Mouse (Mus musculus): Measurements from ENCODE around the gene Fam178b. TPM values are rescaled to one million over a fixed set of nuclear protein-coding genes. Genes with fewer than 3 reads are reported as not detected.

Gene Fam178b
- polyA plus RNA-seq, 1 experiment from 2014 or later: not detected

Small RNA genes within 50 kb of the gene (microRNA-seq; reads per million reads assigned to microRNA genes)
- not detected for gene Gm24133

Other genes starting within 250 kb of the Fam178b start
- gene Lman2l, start 237.9 kb downstream of the Fam178b start, polyA plus RNA-seq (2014; fragmentation: Nextera tagmentation; extraction: Ambion mirVana): 46.2 and 49.3 TPM in 2 replicates
- gene Cnnm4, start 211.6 kb downstream of the Fam178b start, polyA plus RNA-seq (2014; fragmentation: Nextera tagmentation; extraction: Ambion mirVana): 8.8 and 9.8 TPM in 2 replicates
- gene Cnnm3, start 171.3 kb downstream of the Fam178b start, polyA plus RNA-seq (2014; fragmentation: Nextera tagmentation; extraction: Ambion mirVana): 5.4 and 9.4 TPM in 2 replicates
- 13.0 and 14.9 TPM in 2 replicates for gene Ankrd23, start 146.3 kb downstream of the Fam178b start, polyA plus RNA-seq (2014; fragmentation: Nextera tagmentation; extraction: Ambion mirVana)
- gene Gm42417, start 143.8 kb downstream of the Fam178b start, polyA plus RNA-seq (2014; fragmentation: Nextera tagmentation; extraction: Ambion mirVana): 0.32 and 0.62 TPM in 2 replicates
- gene Ankrd39, start 135.7 kb downstream of the Fam178b start, polyA plus RNA-seq (2014; fragmentation: Nextera tagmentation; extraction: Ambion mirVana): 26.6 and 34.5 TPM in 2 replicates
- gene Sema4c, start 124.8 kb downstream of the Fam178b start, polyA plus RNA-seq (2014; fragmentation: Nextera tagmentation; extraction: Ambion mirVana): 4.0 and 5.2 TPM in 2 replicates
- gene Cox5b, start 8.3 kb upstream of the Fam178b start, polyA plus RNA-seq (2014; fragmentation: Nextera tagmentation; extraction: Ambion mirVana): 700 and 834 TPM in 2 replicates
- gene 4933424G06Rik, start 27.0 kb upstream of the Fam178b start, polyA plus RNA-seq (2014; fragmentation: Nextera tagmentation; extraction: Ambion mirVana): 0.40 and 0.92 TPM in 2 replicates
- 103 and 117 TPM in 2 replicates for gene Actr1b, start 31.2 kb upstream of the Fam178b start, polyA plus RNA-seq (2014; fragmentation: Nextera tagmentation; extraction: Ambion mirVana)
- gene Zap70, start 78.6 kb upstream of the Fam178b start, polyA plus RNA-seq (2014; fragmentation: Nextera tagmentation; extraction: Ambion mirVana): 1.5 and 2.6 TPM in 2 replicates

Measured in neural tube, embryonic 14.5 days (tissue).